Mouse (Mus musculus) C2C12 (cell line): ENCODE results near the gene Adm2.

Source experiments
- CEBPB ChIP-seq: IDR thresholded peaks from one replicate; pipeline ENCODE4 v1.6.1; 2011; ENCODE audit warnings: low read depth, mild to moderate bottlenecking, control low read depth, moderate library complexity
- CTCF ChIP-seq: IDR thresholded peaks from one replicate; pipeline ENCODE4 v1.5.1; 2011; ENCODE audit not compliant: control insufficient read depth, insufficient read depth, insufficient read length
- FOSL1 ChIP-seq: IDR thresholded peaks from one replicate; pipeline ENCODE4 v1.8.0; 2011; ENCODE audit warnings: mild to moderate bottlenecking, low read length; ENCODE audit not compliant: poor library complexity, insufficient read depth, severe bottlenecking
- MAX ChIP-seq: IDR thresholded peaks from one replicate; pipeline ENCODE4 v1.6.1; 2011; ENCODE audit warnings: mild to moderate bottlenecking, control low read depth
- MYOD1 ChIP-seq: IDR thresholded peaks from one replicate; pipeline ENCODE4 v1.6.1; 2011; ENCODE audit warnings: low read depth; ENCODE audit not compliant: control insufficient read depth, insufficient read length

DNA sequence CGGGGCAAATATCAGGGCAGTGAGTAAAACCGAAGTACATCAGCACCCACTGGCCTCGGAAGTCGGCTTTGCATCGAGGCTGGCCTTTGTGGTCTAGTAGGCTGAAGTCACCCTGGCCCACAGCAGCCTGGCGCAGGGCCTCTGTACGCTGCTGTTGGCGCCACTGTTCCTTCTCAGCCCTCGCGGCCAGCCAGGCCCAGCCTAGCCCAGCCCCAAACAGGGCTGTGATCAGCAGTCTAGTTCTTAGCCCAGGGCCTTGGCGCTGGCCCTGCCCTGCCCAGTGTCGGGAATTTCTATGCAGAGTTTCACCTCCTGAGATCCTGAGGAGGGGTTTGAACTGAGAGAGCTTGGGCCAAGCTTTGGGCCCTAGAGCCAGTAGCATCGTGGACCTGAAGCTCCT is 49.5 kb downstream of the Adm2 start:
- no peak for TF ChIP-seq CEBPB
- TF ChIP-seq MYOD1 = no peak
- TF ChIP-seq FOSL1 = no peak
- TF ChIP-seq CTCF = no peak
- no peak for TF ChIP-seq MAX
